Mouse (Mus musculus) E14TG2a.4 (cell line): ENCODE data around the gene Srsf1.

ENCODE experiments used
- CTCF ChIP-seq: conservative IDR thresholded peaks from 2 replicates; pipeline ENCODE4 v1.5.1; 2014; ENCODE audit warnings: low read length
- POU5F1 ChIP-seq: IDR thresholded peaks from 2 replicates; pipeline ENCODE4 v1.6.1; 2014; ENCODE audit warnings: low read length, borderline replicate concordance

DNA sequence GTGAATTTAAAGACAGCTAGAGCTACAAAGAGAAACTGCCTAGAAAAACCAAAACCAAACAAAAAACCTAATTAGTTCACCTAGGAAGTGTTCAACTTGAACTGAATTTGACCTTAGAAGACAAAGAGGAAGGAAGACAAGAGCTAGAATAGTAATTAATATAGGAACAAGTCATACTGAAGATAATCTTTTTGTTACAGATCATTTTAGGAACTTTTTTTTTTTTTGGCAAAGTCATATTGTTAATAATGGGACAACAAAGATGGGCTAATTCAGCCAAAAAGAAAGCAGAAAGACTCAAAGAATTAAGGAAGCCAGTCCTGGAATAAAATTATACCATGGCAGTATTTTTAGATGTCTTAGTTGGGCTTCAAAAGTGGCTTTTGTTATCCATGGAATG, 2.9 kb upstream of the Srsf1 start:
- no peak for TF ChIP-seq CTCF
- no peak for TF ChIP-seq POU5F1
